Comparison of ENCODE assay signal across 24 mouse cellular contexts in the genomic region with DNA sequence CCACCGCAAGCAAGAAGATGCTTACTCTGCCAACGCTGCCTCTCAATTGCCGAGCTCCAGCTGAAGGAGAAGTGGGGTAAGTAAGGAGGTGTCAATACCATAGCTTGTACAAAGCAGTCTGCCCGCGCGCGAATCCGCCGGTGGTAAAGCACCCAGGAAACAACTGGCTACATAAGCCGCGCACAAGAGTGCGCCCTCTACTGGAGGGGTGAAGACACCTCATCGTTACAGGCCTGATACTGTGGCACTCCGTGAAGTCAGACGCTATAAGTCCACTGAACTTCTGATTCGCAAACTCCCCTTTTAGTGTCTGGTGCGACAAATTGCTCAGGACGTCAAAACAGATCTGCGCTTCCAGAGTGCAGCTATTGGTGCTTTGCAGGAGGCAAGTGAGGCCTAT. TPM values are rescaled to one million over a fixed set of nuclear protein-coding genes. Genes with fewer than 3 reads are reported as not detected.
DNase-seq lines count a peak whose midpoint lies in the region; ATAC-seq and TF ChIP-seq lines count a peak whose summit lies in the region.
"Had no signal": no experiment of that assay in that cellular context is flagged by ENCODE, and none has a peak within 500 bp of the region (broad histone marks: within the 10 kb centered on the region; RNA-seq: fewer than 3 reads in every experiment).

No protein-coding gene starts in this region.

- H3K9me3 ChIP-seq in kidney, postnatal 0 days (replicated peaks; ENCODE audit: low read length), result no peaks in the 10 kb centered on the region
- H3K9me3 ChIP-seq in kidney, embryonic 16.5 days (ENCODE audit: low read length), result no peaks in the 10 kb centered on the region
- 0 out of 2 replicates have a peak, but pooled peaks cover 5% of the 10 kb centered on the region for H3K9me3 ChIP-seq in midbrain, embryonic 10.5 days (replicated peaks)
- no peaks in the 10 kb centered on the region for H3K9me3 ChIP-seq in midbrain, embryonic 13.5 days
- H3K9me3 ChIP-seq in MEL (replicated peaks; ENCODE audit: insufficient read depth, low read length), result no peaks in the 10 kb centered on the region
- H3K9me3 ChIP-seq: forebrain, embryonic 15.5 days; heart, embryonic 15.5 days; kidney, embryonic 15.5 days; lung, embryonic 15.5 days had no signal

- 84% methylated on average over 19 of the region's 19 CpGs for WGBS in kidney, postnatal 0 days
- 86% methylated on average over 19 of the region's 19 CpGs for WGBS in kidney, embryonic 16.5 days
- 88% methylated on average over 19 of the region's 19 CpGs for WGBS in midbrain, embryonic 10.5 days
- 92% methylated on average over 19 of the region's 19 CpGs for WGBS in midbrain, embryonic 13.5 days

- H3K9ac ChIP-seq in kidney, postnatal 0 days (ENCODE audit: low read depth, low read length), result no peak overlapping the region
- H3K9ac ChIP-seq in kidney, embryonic 16.5 days (replicated peaks; ENCODE audit: low read length), result no peak overlapping the region
- H3K9ac ChIP-seq in midbrain, embryonic 13.5 days (replicated peaks), result no peak overlapping the region
- H3K9ac ChIP-seq in MEL (ENCODE audit: control insufficient read depth, low read depth, low read length, poor library complexity, severe bottlenecking), result no peak overlapping the region
- H3K9ac ChIP-seq: forebrain, embryonic 15.5 days; heart, embryonic 15.5 days; kidney, embryonic 15.5 days; lung, embryonic 15.5 days; neural tube, embryonic 13.5 days had no signal

- peak; percentile 25; the same call in 1 of the 2 replicates for TF ChIP-seq CTCF in kidney, postnatal 0 days (IDR thresholded peaks at IDR 0.05; ENCODE audit: low read depth)
- TF ChIP-seq CTCF in MEL (IDR thresholded peaks at IDR 0.05 in 2 of 3, conservative IDR thresholded peaks at IDR 0.05 in 1 of 3; ENCODE audit: control insufficient read depth in 1 of 3, insufficient read depth in 1 of 3, low read depth in 2 of 3, low read length in 3 of 3, poor library complexity in 1 of 3, severe bottlenecking in 1 of 3), result peak; percentile 28 to 43 (median 34); a peak in 3 of 6 replicates
- TF ChIP-seq CTCF in brain, embryonic 14.5 days (IDR thresholded peaks at IDR 0.05; ENCODE audit: borderline replicate concordance, extremely low read depth, insufficient read depth, insufficient read length), result peak; percentile 31; the same call in 1 of the 2 replicates

- H3K27me3 ChIP-seq in kidney, postnatal 0 days (ENCODE audit: insufficient read depth, low read length), result no peaks in the 10 kb centered on the region
- no peaks in the 10 kb centered on the region for H3K27me3 ChIP-seq in kidney, embryonic 16.5 days (ENCODE audit: insufficient read depth, low read length)
- H3K27me3 ChIP-seq in midbrain, embryonic 10.5 days (ENCODE audit: low read depth, poor library complexity, severe bottlenecking), result 0 out of 2 replicates have a peak, but pooled peaks cover 4% of the 10 kb centered on the region
- H3K27me3 ChIP-seq in midbrain, embryonic 13.5 days, result no peaks in the 10 kb centered on the region
- H3K27me3 ChIP-seq in MEL (ENCODE audit: control insufficient read depth in 1 of 2, insufficient read depth in 2 of 2, low read length in 2 of 2), result no peaks in the 10 kb centered on the region
- H3K27me3 ChIP-seq: forebrain, embryonic 15.5 days; heart, embryonic 15.5 days; kidney, embryonic 15.5 days; lung, embryonic 15.5 days; neural tube, embryonic 13.5 days had no signal

- no peaks in the 10 kb centered on the region for H3K36me3 ChIP-seq in kidney, postnatal 0 days (ENCODE audit: insufficient read depth, low read length)
- no peaks in the 10 kb centered on the region for H3K36me3 ChIP-seq in kidney, embryonic 16.5 days (ENCODE audit: insufficient read depth, low read length)
- no peaks in the 10 kb centered on the region for H3K36me3 ChIP-seq in midbrain, embryonic 10.5 days
- no peaks in the 10 kb centered on the region for H3K36me3 ChIP-seq in midbrain, embryonic 13.5 days
- H3K36me3 ChIP-seq in MEL (ENCODE audit: control insufficient read depth in 1 of 2, insufficient read depth in 2 of 2, low read length in 2 of 2), result no peaks in the 10 kb centered on the region
- H3K36me3 ChIP-seq: forebrain, embryonic 15.5 days; heart, embryonic 15.5 days; hindbrain, embryonic 10.5 days; kidney, embryonic 15.5 days; lung, embryonic 15.5 days; neural tube, embryonic 13.5 days had no signal

- ATAC-seq in kidney, postnatal 0 days (replicated peaks; ENCODE audit: low FRiP score, low read depth), result no peak
- no peak for ATAC-seq in kidney, embryonic 16.5 days (ENCODE audit: low FRiP score, low TSS enrichment)
- no peak for ATAC-seq in midbrain, embryonic 13.5 days
- ATAC-seq: forebrain, embryonic 15.5 days; inflammation-experienced regulatory T-cells, adult 6 months had no signal

- H3K79me2 ChIP-seq in MEL (ENCODE audit: control insufficient read depth, insufficient read depth, low read length, poor library complexity), result no peaks in the 10 kb centered on the region

- DNase-seq in kidney, postnatal 0 days (ENCODE audit: low spot score), result no peak
- no peak for DNase-seq in midbrain, embryonic 10.5 days (ENCODE audit: low spot score)
- DNase-seq in MEL (ENCODE audit: low read depth, low spot score), result no peak
- DNase-seq in brain, embryonic 14.5 days (ENCODE audit: low read depth), result no peak
- no peak for DNase-seq in right cerebral cortex, postnatal 14 days
- DNase-seq in urinary bladder, adult 2 months (ENCODE audit: low spot score), result no peak
- DNase-seq: cerebellum, adult 11-12 months; heart, adult 18-20 months; thymus, postnatal 36 days had no signal

- no peak overlapping the region for H3K27ac ChIP-seq in kidney, postnatal 0 days
- H3K27ac ChIP-seq in kidney, embryonic 16.5 days (ENCODE audit: low read length), result no peak overlapping the region
- H3K27ac ChIP-seq in midbrain, embryonic 10.5 days (replicated peaks), result 0 out of 2 replicates have a peak overlapping the region, but pooled peaks have one; percentile 28
- no peak overlapping the region for H3K27ac ChIP-seq in midbrain, embryonic 13.5 days
- H3K27ac ChIP-seq in MEL (ENCODE audit: control insufficient read depth, low read depth, low read length), result no peak overlapping the region
- H3K27ac ChIP-seq: forebrain, embryonic 15.5 days; heart, embryonic 15.5 days; hindbrain, embryonic 10.5 days; kidney, embryonic 15.5 days; lung, embryonic 15.5 days; neural tube, embryonic 13.5 days had no signal

- H3K4me1 ChIP-seq in kidney, postnatal 0 days (replicated peaks; ENCODE audit: insufficient read depth, low read length), result no peaks in the 10 kb centered on the region; the same call in 1 of the 2 replicates
- H3K4me1 ChIP-seq in kidney, embryonic 16.5 days (ENCODE audit: insufficient read depth, low read length), result peaks cover 6% of the 10 kb centered on the region
- H3K4me1 ChIP-seq in midbrain, embryonic 10.5 days, result peaks cover 22% of the 10 kb centered on the region
- peaks cover 21% of the 10 kb centered on the region for H3K4me1 ChIP-seq in midbrain, embryonic 13.5 days (replicated peaks)
- no peaks in the 10 kb centered on the region for H3K4me1 ChIP-seq in MEL (ENCODE audit: control insufficient read depth in 1 of 2, insufficient read depth in 2 of 2, low read length in 2 of 2)
- H3K4me1 ChIP-seq: megakaryocyte, embryonic 14.5 days had no signal

- no peak for TF ChIP-seq POLR2A in MEL (IDR thresholded peaks at IDR 0.05; ENCODE audit: control insufficient read depth in 1 of 2, insufficient read depth in 1 of 2, low read depth in 1 of 2, low read length in 2 of 2, poor library complexity in 1 of 2)
- TF ChIP-seq POLR2A in brain, embryonic 14.5 days (IDR thresholded peaks at IDR 0.05; ENCODE audit: borderline replicate concordance, extremely low read depth, insufficient read depth, insufficient read length, poor library complexity, severe bottlenecking), result no peak

- no peak for TF ChIP-seq RAD21 in MEL (IDR thresholded peaks at IDR 0.05; ENCODE audit: low read depth, low read length)

- no peak for TF ChIP-seq EP300 in MEL (IDR thresholded peaks at IDR 0.05; ENCODE audit: low read depth in 1 of 2, low read length in 2 of 2)

- no peak overlapping the region for H3K4me2 ChIP-seq in kidney, postnatal 0 days (ENCODE audit: low read length)
- no peak overlapping the region for H3K4me2 ChIP-seq in kidney, embryonic 16.5 days (replicated peaks; ENCODE audit: low read depth, low read length)
- H3K4me2 ChIP-seq in midbrain, embryonic 13.5 days (replicated peaks), result no peak overlapping the region
- H3K4me2 ChIP-seq: forebrain, embryonic 15.5 days; heart, embryonic 15.5 days; kidney, embryonic 15.5 days; lung, embryonic 15.5 days; neural tube, embryonic 13.5 days had no signal

- H3K4me3 ChIP-seq in kidney, postnatal 0 days (replicated peaks; ENCODE audit: low read depth, low read length), result no peak overlapping the region
- H3K4me3 ChIP-seq in kidney, embryonic 16.5 days (ENCODE audit: low read length), result no peak overlapping the region
- no peak overlapping the region for H3K4me3 ChIP-seq in midbrain, embryonic 10.5 days
- no peak overlapping the region for H3K4me3 ChIP-seq in midbrain, embryonic 13.5 days (replicated peaks)
- no peak overlapping the region for H3K4me3 ChIP-seq in MEL (ENCODE audit: control insufficient read depth in 1 of 2, insufficient read depth in 1 of 2, low read depth in 2 of 2, low read length in 2 of 2)
- H3K4me3 ChIP-seq: erythroblast, embryonic 14.5 days; forebrain, embryonic 15.5 days; heart, embryonic 15.5 days; hindbrain, embryonic 10.5 days; kidney, embryonic 15.5 days; lung, embryonic 15.5 days; megakaryocyte, embryonic 14.5 days; neural tube, embryonic 13.5 days had no signal

RNA-seq across cellular contexts. Expression of a gene that starts 18.5 kb away (rescaled TPM):
- polyA plus RNA-seq in kidney, postnatal 0 days (2015; fragmentation: Nextera tagmentation; extraction: Ambion mirVana), result not detected in 2 replicates
- polyA plus RNA-seq in kidney, embryonic 16.5 days (2015; fragmentation: Nextera tagmentation; extraction: Ambion mirVana), result 0.27 TPM in 1 of 2 replicates, not detected in the other
- 0.62 and 0.63 TPM in 2 replicates for polyA plus RNA-seq in midbrain, embryonic 10.5 days (2016; fragmentation: Nextera tagmentation; extraction: Ambion mirVana)
- not detected in 2 replicates for polyA plus RNA-seq in midbrain, embryonic 13.5 days (2015; fragmentation: Nextera tagmentation; extraction: Ambion mirVana)
- total RNA-seq in MEL (2012; rRNA removed), result not detected in 2 replicates
- under 1 TPM in 1 of 2 experiments, not detected in 1; 0.32 TPM for polyA plus RNA-seq in MEL (2012; ENCODE audit: insufficient read depth in 1 of 2, insufficient read length in 2 of 2, low read depth in 1 of 2, low replicate concordance in 2 of 2, missing spikeins in 1 of 2)
- 0.26 and 0.32 TPM in 2 replicates for polyA plus RNA-seq in brain, embryonic 14.5 days (2012; rRNA removed)
- not detected in 2 replicates for polyA plus RNA-seq in urinary bladder, adult 2 months (2012; rRNA removed)
- total RNA-seq: adrenal gland, adult 18-20 months; gastrocnemius, adult 8-10 months; heart, adult 18-20 months; left cerebral cortex, postnatal 14 days; monocyte, adult 5-6 weeks had no signal
- polyA plus RNA-seq: forebrain, embryonic 15.5 days; heart, embryonic 15.5 days; hindbrain, embryonic 10.5 days; lung, embryonic 15.5 days; neural tube, embryonic 13.5 days had no signal

RNA-seq across cellular contexts. Expression of a gene that starts 41.0 kb away (rescaled TPM):
- polyA plus RNA-seq in kidney, postnatal 0 days (2015; fragmentation: Nextera tagmentation; extraction: Ambion mirVana), result 14.5 and 15.6 TPM in 2 replicates
- polyA plus RNA-seq in kidney, embryonic 16.5 days (2015; fragmentation: Nextera tagmentation; extraction: Ambion mirVana), result 24.1 and 25.7 TPM in 2 replicates
- polyA plus RNA-seq in midbrain, embryonic 10.5 days (2016; fragmentation: Nextera tagmentation; extraction: Ambion mirVana), result 14.7 and 16.1 TPM in 2 replicates
- polyA plus RNA-seq in midbrain, embryonic 13.5 days (2015; fragmentation: Nextera tagmentation; extraction: Ambion mirVana), result 13.4 and 15.2 TPM in 2 replicates
- 2.7 and 4.1 TPM in 2 replicates for total RNA-seq in MEL (2012; rRNA removed)
- polyA plus RNA-seq in MEL (2012; ENCODE audit: insufficient read depth in 1 of 2, insufficient read length in 2 of 2, low read depth in 1 of 2, low replicate concordance in 2 of 2, missing spikeins in 1 of 2), result 1 to 10 TPM in 1 of 2 experiments, not detected in 1; 8.6 TPM
- polyA plus RNA-seq in brain, embryonic 14.5 days (2012; rRNA removed), result 9.5 and 15.7 TPM in 2 replicates
- 54.6 and 76.8 TPM in 2 replicates for polyA plus RNA-seq in urinary bladder, adult 2 months (2012; rRNA removed)
